Mouse (Mus musculus) embryonic facial prominence, embryonic 10.5 days (tissue): ENCODE results near the gene Spata6. TPM values are rescaled to one million over a fixed set of nuclear protein-coding genes. Genes with fewer than 3 reads are reported as not detected.

Source experiments
- DNase-seq: peaks from one replicate; pipeline ENCODE4 v3.0.0-alpha.2; 2017; ENCODE audit warnings: low spot score
- H3K27ac ChIP-seq: fragments of 300-500 bp; sonication (generic); replicated peaks from 2 replicates; pipeline ENCODE4 v1.5.1; 2016; ENCODE audit warnings: mild to moderate bottlenecking
- H3K27me3 ChIP-seq: fragments of 300-500 bp; sonication (generic); replicated peaks from 2 replicates; pipeline ENCODE4 v1.6.1; 2016; ENCODE audit warnings: low read depth, mild to moderate bottlenecking; ENCODE audit not compliant: poor library complexity, severe bottlenecking
- H3K36me3 ChIP-seq: fragments of 300-500 bp; sonication (generic); replicated peaks from 2 replicates; pipeline ENCODE4 v1.6.1; 2016; ENCODE audit warnings: mild to moderate bottlenecking, moderate library complexity
- H3K4me1 ChIP-seq: fragments of 300-500 bp; sonication (generic); 2 replicates; pipeline ENCODE4 v1.6.1; 2016
- H3K4me3 ChIP-seq: fragments of 300-500 bp; sonication (generic); 2 replicates; pipeline ENCODE4 v1.5.1; 2016; ENCODE audit warnings: mild to moderate bottlenecking, moderate library complexity
- H3K9me3 ChIP-seq: fragments of 300-500 bp; sonication (generic); 2 replicates; pipeline ENCODE4 v1.6.1; 2016; ENCODE audit warnings: mild to moderate bottlenecking
- WGBS: fragments of 180-500 bp; shearing (Covaris S2); methylation state at CpG from one replicate; pipeline ENCODE4 v1.1.7; 2016; 5-methylcytosine and 5-hydroxymethylcytosine counted together
- polyA plus RNA-seq: library from polyadenylated mRNA; unstranded; fragments of >200 nt; fragmentation: Nextera tagmentation; extraction: Ambion mirVana; gene quantifications from 2 replicates; pipeline ENCODE4 v1.2.1, GENCODE M21; 2016

The Spata6 gene
- polyA plus RNA-seq, 1 experiment from 2014 or later, result 25.3 TPM

- Histone ChIP-seq H3K27me3 (no peaks in the 10 kb centered on the region), H3K9me3 (no peaks in the 10 kb centered on the region), H3K36me3 (no peaks in the 10 kb centered on the region), H3K27ac (no peak overlapping the region), H3K4me1 (no peaks in the 10 kb centered on the region), H3K4me3 (no peak overlapping the region)
- no peak for DNase-seq
- WGBS, result 84% methylated on average over 2 of the region's 2 CpGs
Observed at GRCm38 (mm10) chr4:111867743-111868401, 148.1 kb downstream of the Spata6 start.

Other genes with a start within 250 kb of the Spata6 start
- not detected in 2 replicates for gene Slc5a9, start 182.9 kb downstream of the Spata6 start, polyA plus RNA-seq
- not detected in 2 replicates for gene Skint8, start 199.4 kb downstream of the Spata6 start, polyA plus RNA-seq